Mouse (Mus musculus) heart, embryonic 14.5 days (tissue): ENCODE data around the gene Uqcr10. TPM values are rescaled to one million over a fixed set of nuclear protein-coding genes. Genes with fewer than 3 reads are reported as not detected.
A peak's percentile ranks its signal among the peaks of the same experiment; 100 is the strongest.
"Not testable (repeated sequence)": the region's sequence is repeated elsewhere in the genome, so short reads cannot be mapped to it uniquely, and the experiment has no call there.

Experiments used
- ATAC-seq: fragments of 200-750 bp; cut with Nextera tagmentation; 2 replicates; pipeline ENCODE4 v1.8.0; 2017; ENCODE audit warnings: low read depth, moderate TSS enrichment; ENCODE audit not compliant: insufficient number of reproducible peaks, insufficient read depth, low FRiP score
- H3K27ac ChIP-seq, 2 experiments: fragments of 200-500 bp in 1 of 2; fragments of 300-500 bp in 1 of 2; sonication (generic) in 1 of 2; replicated peaks in 1 of 2; 2 replicates each; pipeline ENCODE4 v1.5.1; 2012 to 2014; ENCODE audit warnings: low read depth in 2 of 2, low read length in 2 of 2, control low read depth in 1 of 2, mild to moderate bottlenecking in 1 of 2, mixed read lengths in 1 of 2; ENCODE audit not compliant: control insufficient read depth in 1 of 2, insufficient read depth in 1 of 2
- H3K27me3 ChIP-seq: fragments of 300-500 bp; sonication (generic); 2 replicates; pipeline ENCODE4 v1.6.1; 2014; ENCODE audit warnings: mild to moderate bottlenecking, low read length, control low read depth; ENCODE audit not compliant: control insufficient read depth, insufficient read depth
- H3K36me3 ChIP-seq: fragments of 300-500 bp; sonication (generic); 2 replicates; pipeline ENCODE4 v1.6.1; 2014; ENCODE audit warnings: mild to moderate bottlenecking, control low read depth, low read length, mixed read lengths; ENCODE audit not compliant: control insufficient read depth, insufficient read depth
- H3K4me1 ChIP-seq, 2 experiments: fragments of 200-500 bp in 1 of 2; fragments of 300-500 bp in 1 of 2; sonication (generic) in 1 of 2; 2 replicates each; pipeline ENCODE4 v1.6.1; 2012 to 2014; ENCODE audit warnings: low read length in 2 of 2, control low read depth in 1 of 2, mixed read lengths in 1 of 2; ENCODE audit not compliant: control insufficient read depth in 2 of 2, insufficient read depth in 2 of 2
- H3K4me2 ChIP-seq: fragments of 300-500 bp; sonication (generic); 2 replicates; pipeline ENCODE4 v1.6.1; 2014; ENCODE audit warnings: mild to moderate bottlenecking, low read length
- H3K4me3 ChIP-seq, 2 experiments: fragments of 200-500 bp in 1 of 2; fragments of 300-500 bp in 1 of 2; sonication (generic) in 1 of 2; 2 replicates each; pipeline ENCODE4 v1.5.1; 2012 to 2014; ENCODE audit warnings: low read length in 2 of 2, mild to moderate bottlenecking in 2 of 2, control low read depth in 1 of 2, low read depth in 1 of 2, moderate library complexity in 1 of 2; ENCODE audit not compliant: control insufficient read depth in 1 of 2, insufficient read depth in 1 of 2
- H3K9ac ChIP-seq: fragments of 300-500 bp; sonication (generic); 2 replicates; pipeline ENCODE4 v1.6.1; 2014; ENCODE audit warnings: mild to moderate bottlenecking, low read length
- H3K9me3 ChIP-seq: fragments of 300-500 bp; sonication (generic); 2 replicates; pipeline ENCODE4 v1.6.1; 2016; ENCODE audit warnings: low read length, control low read depth; ENCODE audit not compliant: control insufficient read depth
- WGBS: fragments of 180-500 bp; shearing (Covaris S2); extraction: QIAGEN DNeasy Blood & Tissue Kit; methylation state at CpG from one replicate; pipeline ENCODE4 v1.1.7; 2014; 5-methylcytosine and 5-hydroxymethylcytosine counted together
- polyA plus RNA-seq: library from polyadenylated mRNA; unstranded; fragments of >200 nt; fragmentation: Nextera tagmentation; extraction: Ambion mirVana; gene quantifications from 2 replicates; pipeline ENCODE4 v1.2.1, GENCODE M21; 2014

The Uqcr10 gene
- polyA plus RNA-seq, 1 experiment from 2014 or later, result 2,265 TPM

DNA sequence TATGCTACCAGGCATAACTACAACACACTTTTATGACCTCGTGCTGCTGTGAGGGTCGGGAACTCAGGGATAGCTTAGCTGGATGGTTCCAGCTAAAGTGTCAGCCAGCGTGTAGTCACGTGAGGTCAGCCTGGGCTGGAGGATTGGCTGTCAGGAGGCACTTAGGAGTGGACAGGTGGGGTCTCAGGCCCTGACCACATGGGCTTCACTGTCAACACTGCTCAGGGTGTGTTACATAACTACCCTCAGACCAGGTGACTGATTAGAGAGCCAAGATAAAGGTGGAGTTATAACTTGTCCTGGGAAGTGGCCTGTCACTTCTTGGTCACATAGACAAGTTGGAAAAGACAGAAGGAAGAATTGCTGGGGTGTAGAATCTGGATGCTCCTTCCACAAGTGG is 11.5 kb upstream of the Uqcr10 start:
- Histone ChIP-seq H3K4me3 (no peak overlapping the region), H3K9me3 (no peaks in the 10 kb centered on the region), H3K4me1 (peaks cover 4 to 8% of the 10 kb centered on the region in 2 experiments), H3K27ac (no peak overlapping the region), H3K36me3 (no peaks in the 10 kb centered on the region), H3K27me3 (no peaks in the 10 kb centered on the region), H3K9ac (no peak overlapping the region), H3K4me2 (no peak overlapping the region)
- no peak for ATAC-seq
- 65% methylated on average over 4 of the region's 4 CpGs for WGBS

DNA sequence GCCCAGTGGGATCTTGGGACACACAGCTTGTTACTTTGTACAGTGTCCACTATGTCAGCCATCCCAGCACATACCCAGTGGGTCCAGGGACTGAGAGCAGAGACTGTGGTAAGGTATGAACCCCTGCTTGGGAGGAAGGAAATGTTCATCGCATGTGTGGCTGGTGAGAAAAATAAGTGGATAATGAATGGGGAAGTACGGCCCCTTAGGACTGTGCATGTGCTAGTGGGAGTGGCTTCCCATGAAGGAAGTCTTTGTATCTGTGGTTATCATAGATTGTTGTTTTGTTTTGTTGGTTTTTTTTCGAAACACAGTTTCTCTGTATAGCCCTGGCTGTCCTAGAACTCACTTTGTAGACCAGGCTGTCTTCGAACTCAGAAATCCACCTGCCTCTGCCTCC is 10.6 kb upstream of the Uqcr10 start:
- ATAC-seq, result no peak

DNA sequence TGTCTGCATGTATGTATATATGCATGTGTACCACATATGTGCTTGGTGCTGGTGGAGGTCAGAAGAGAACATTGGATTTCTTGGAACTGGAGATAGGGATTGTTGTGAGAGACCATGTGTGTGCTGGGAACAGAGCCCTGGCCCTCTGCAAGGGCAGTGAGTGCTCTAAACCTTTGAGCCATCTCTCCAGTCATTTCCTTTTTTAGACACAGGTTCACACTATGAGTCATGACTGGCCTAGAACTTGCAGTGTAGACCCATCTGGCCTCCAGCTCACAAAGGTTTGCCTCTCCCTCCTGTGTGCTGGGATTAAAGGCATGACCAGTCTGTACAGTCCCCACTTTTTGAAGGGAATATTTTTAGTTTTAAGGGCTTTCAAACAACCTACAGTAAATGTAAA is 8.7 kb upstream of the Uqcr10 start:
- ATAC-seq, result no peak
- no peaks in the 10 kb centered on the region for H3K9me3 ChIP-seq

More for the DNA sequence above, 10.6 kb upstream of the Uqcr10 start:
- H3K27me3 ChIP-seq, result no peaks in the 10 kb centered on the region
- H3K4me3 ChIP-seq, result no peak overlapping the region
- H3K36me3 ChIP-seq, result no peaks in the 10 kb centered on the region
- no peaks in the 10 kb centered on the region for H3K9me3 ChIP-seq
- 83% methylated on average over 4 of the region's 4 CpGs for WGBS
- H3K9ac ChIP-seq, result no peak overlapping the region
- H3K4me2 ChIP-seq, result no peak overlapping the region
- H3K27ac ChIP-seq, result no peak overlapping the region
- peaks cover 4 to 8% of the 10 kb centered on the region in 2 experiments for H3K4me1 ChIP-seq

GRCm38 (mm10) chr11:4710188-4710587 is 6.0 kb upstream of the Uqcr10 start:
- H3K9ac ChIP-seq, H3K27me3 ChIP-seq, ATAC-seq, H3K4me2 ChIP-seq, H3K27ac ChIP-seq, H3K4me1 ChIP-seq, H3K4me3 ChIP-seq, H3K9me3 ChIP-seq, H3K36me3 ChIP-seq: not testable (repeated sequence)
- 87% methylated on average over 4 of the region's 4 CpGs for WGBS

More for the DNA sequence above, 8.7 kb upstream of the Uqcr10 start:
- H3K27ac ChIP-seq, result no peak overlapping the region
- no peak overlapping the region for H3K4me2 ChIP-seq
- H3K36me3 ChIP-seq, result no peaks in the 10 kb centered on the region
- H3K4me3 ChIP-seq, result no peak overlapping the region
- H3K9ac ChIP-seq, result no peak overlapping the region
- H3K4me1 ChIP-seq, result no peaks in the 10 kb centered on the region; a peak in 1 of 4 replicates
- no peaks in the 10 kb centered on the region for H3K27me3 ChIP-seq

DNA sequence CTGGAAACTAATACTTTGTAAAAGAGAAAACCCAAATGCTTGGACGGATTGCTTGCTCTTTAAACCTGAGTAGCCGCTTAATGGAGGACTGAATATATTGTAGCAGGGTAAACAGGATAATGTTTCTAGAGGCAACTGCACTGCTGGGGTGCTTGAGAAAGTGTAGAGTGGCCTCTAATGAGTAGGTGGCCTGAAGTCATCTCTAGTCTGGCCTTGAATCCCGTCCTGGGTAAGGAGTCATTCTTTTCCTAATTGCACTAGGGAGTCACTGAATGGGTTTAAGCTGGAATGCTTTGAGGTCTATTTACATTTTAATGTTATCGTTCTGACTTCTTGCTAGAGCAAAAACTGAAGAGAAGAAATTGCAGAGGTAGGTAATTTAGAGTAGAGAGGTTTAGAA is 1.0 kb upstream of the Uqcr10 start:
- peak overlapping the region in 1 of 2 experiments; percentile 11; a peak in 1 of 4 replicates for H3K27ac ChIP-seq
- WGBS, result 11% methylated on average over 4 of the region's 4 CpGs
- no peak for ATAC-seq

GRCm38 (mm10) chr11:4703688-4704071 is 462 bp downstream of the Uqcr10 start:
- peak overlapping the region; percentile 91 for H3K4me2 ChIP-seq
- 0 out of 2 replicates have a peak, but pooled peaks have one; percentile 20 for ATAC-seq
- H3K4me1 ChIP-seq, result peaks cover 2 to 11% of the 10 kb centered on the region in 2 experiments; a peak in 3 of 4 replicates
- H3K27ac ChIP-seq, result peak overlapping the region; percentile 92 to 94
- H3K36me3 ChIP-seq, result peaks cover 23% of the 10 kb centered on the region
- WGBS, result 3% methylated on average over 12 of the region's 12 CpGs
- H3K9ac ChIP-seq, result peak overlapping the region; percentile 96
- no peaks in the 10 kb centered on the region for H3K27me3 ChIP-seq
- no peaks in the 10 kb centered on the region for H3K9me3 ChIP-seq
- peak overlapping the region; percentile 86 to 89 for H3K4me3 ChIP-seq

More for the DNA sequence above, 1.0 kb upstream of the Uqcr10 start:
- H3K4me2 ChIP-seq, result peak overlapping the region; percentile 91
- no peaks in the 10 kb centered on the region for H3K27me3 ChIP-seq
- peak overlapping the region; percentile 78 to 89 for H3K4me3 ChIP-seq
- H3K4me1 ChIP-seq, result peaks cover 2 to 11% of the 10 kb centered on the region in 2 experiments; a peak in 3 of 4 replicates
- H3K36me3 ChIP-seq, result peaks cover 23% of the 10 kb centered on the region
- no peaks in the 10 kb centered on the region for H3K9me3 ChIP-seq
- peak overlapping the region; percentile 96 for H3K9ac ChIP-seq

DNA sequence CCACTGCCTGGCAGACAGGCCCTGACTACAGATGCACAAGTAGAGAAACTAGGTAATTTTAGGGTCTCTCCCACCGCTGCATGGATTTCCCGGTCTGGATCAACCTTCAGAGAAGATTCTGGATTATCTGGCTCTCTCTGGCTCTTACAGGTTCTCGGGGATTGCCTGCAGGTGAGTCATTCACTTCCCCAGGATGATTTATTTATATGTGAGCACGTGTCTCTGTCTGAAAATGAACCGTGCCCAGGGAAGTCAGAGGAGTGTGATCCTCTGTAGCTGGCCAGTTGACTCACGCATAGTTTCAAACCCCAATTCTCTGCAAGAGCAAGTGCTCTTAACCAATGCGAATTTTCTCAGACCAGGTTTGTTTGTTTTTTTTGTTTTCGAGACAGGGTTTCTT is 3.4 kb downstream of the Uqcr10 start:
- peaks cover 23% of the 10 kb centered on the region for H3K36me3 ChIP-seq

More for the DNA sequence above, 3.4 kb downstream of the Uqcr10 start:
- Histone ChIP-seq H3K27me3 (no peaks in the 10 kb centered on the region), H3K27ac (no peak overlapping the region), H3K4me3 (no peak overlapping the region), H3K9ac (no peak overlapping the region), H3K4me1 (peaks cover 2 to 16% of the 10 kb centered on the region in 2 experiments; a peak in 3 of 4 replicates), H3K4me2 (no peak overlapping the region), H3K9me3 (no peaks in the 10 kb centered on the region)
- ATAC-seq, result no peak
- WGBS, result 80% methylated on average over 8 of the region's 8 CpGs
